Mouse (Mus musculus): ENCODE results near the gene Tnrc6c. TPM values are rescaled to one million over a fixed set of nuclear protein-coding genes. Genes with fewer than 3 reads are reported as not detected.

Tnrc6c gene
- polyA plus RNA-seq, 1 experiment, result 14.9 TPM

- H3K4me3 ChIP-seq (ENCODE audit: insufficient read depth, low read depth, low read length), result no peak overlapping the region
- no peaks in the 10 kb centered on the region for H3K27me3 ChIP-seq (replicated peaks; ENCODE audit: control insufficient read depth, insufficient read depth, low read length)
- peak; percentile 23 for DNase-seq
- no peak overlapping the region for H3K27ac ChIP-seq (ENCODE audit: insufficient read depth, low read depth, low read length)
- no peaks in the 10 kb centered on the region for H3K36me3 ChIP-seq (ENCODE audit: control insufficient read depth, insufficient read depth, low read length)
- peaks cover 6% of the 10 kb centered on the region; the same call in 1 of the 2 replicates for H3K4me1 ChIP-seq (ENCODE audit: control insufficient read depth, insufficient read depth, low read length)
- TF ChIP-seq POLR2A (IDR thresholded peaks at IDR 0.05; ENCODE audit: low read depth, low read length) (no peak), CTCF (conservative IDR thresholded peaks at IDR 0.05; ENCODE audit: insufficient read depth, insufficient read length, low read depth, low read length) (no peak)
- WGBS, result 15% methylated on average over 2 of the region's 2 CpGs
These were observed 22.6 kb downstream of the Tnrc6c start for GRCm38 (mm10) chr11:117676649-117677048.

- DNase-seq, result no peak
- H3K4me1 ChIP-seq (ENCODE audit: control insufficient read depth, insufficient read depth, low read length), result peaks cover 6% of the 10 kb centered on the region; the same call in 1 of the 2 replicates
- no peak for TF ChIP-seq CTCF (conservative IDR thresholded peaks at IDR 0.05; ENCODE audit: insufficient read depth, insufficient read length, low read depth, low read length)
- TF ChIP-seq POLR2A (IDR thresholded peaks at IDR 0.05; ENCODE audit: low read depth, low read length), result no peak
- H3K4me3 ChIP-seq (ENCODE audit: insufficient read depth, low read depth, low read length), result no peak overlapping the region
- 69% methylated on average over 3 of the region's 3 CpGs for WGBS
- H3K27me3 ChIP-seq (replicated peaks; ENCODE audit: control insufficient read depth, insufficient read depth, low read length), result no peaks in the 10 kb centered on the region
- H3K36me3 ChIP-seq (ENCODE audit: control insufficient read depth, insufficient read depth, low read length), result no peaks in the 10 kb centered on the region
- H3K27ac ChIP-seq (ENCODE audit: insufficient read depth, low read depth, low read length), result no peak overlapping the region
These were observed 23.0 kb downstream of the Tnrc6c start for GRCm38 (mm10) chr11:117677111-117677510.

- WGBS, result 90% methylated on average over 3 of the region's 3 CpGs
- H3K36me3 ChIP-seq (ENCODE audit: control insufficient read depth, insufficient read depth, low read length), result no peaks in the 10 kb centered on the region
These were observed 23.5 kb downstream of the Tnrc6c start for GRCm38 (mm10) chr11:117677594-117677993.

DNA sequence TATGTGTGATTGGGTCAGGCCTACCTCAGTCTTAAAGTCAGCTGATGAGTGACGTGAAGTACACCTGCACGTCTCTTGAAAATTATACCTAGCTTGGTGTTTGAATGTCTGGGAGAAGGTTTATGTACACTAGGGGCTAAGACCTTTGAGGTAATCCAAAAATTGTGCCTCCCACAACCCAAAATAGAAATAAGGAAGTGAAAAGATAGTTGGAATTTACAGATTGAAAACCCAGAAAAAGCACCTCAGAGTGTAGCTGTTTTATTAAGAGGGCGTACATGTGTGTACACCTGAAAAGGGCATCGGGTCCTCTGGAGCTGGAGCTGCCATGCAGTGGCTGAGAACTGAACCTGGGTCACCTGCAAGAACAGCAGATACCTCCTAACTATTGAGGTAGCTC is 24.1 kb downstream of the Tnrc6c start:
- WGBS, result 89% methylated on average over 4 of the region's 4 CpGs
- H3K4me1 ChIP-seq (ENCODE audit: control insufficient read depth, insufficient read depth, low read length), result peaks cover 6% of the 10 kb centered on the region; the same call in 1 of the 2 replicates
- no peak overlapping the region for H3K4me3 ChIP-seq (ENCODE audit: insufficient read depth, low read depth, low read length)
- no peak overlapping the region for H3K27ac ChIP-seq (ENCODE audit: insufficient read depth, low read depth, low read length)
- TF ChIP-seq POLR2A (IDR thresholded peaks at IDR 0.05; ENCODE audit: low read depth, low read length) (no peak), CTCF (conservative IDR thresholded peaks at IDR 0.05; ENCODE audit: insufficient read depth, insufficient read length, low read depth, low read length) (no peak)
- no peaks in the 10 kb centered on the region for H3K36me3 ChIP-seq (ENCODE audit: control insufficient read depth, insufficient read depth, low read length)
- no peaks in the 10 kb centered on the region for H3K27me3 ChIP-seq (replicated peaks; ENCODE audit: control insufficient read depth, insufficient read depth, low read length)
- no peak for DNase-seq

More at GRCm38 (mm10) chr11:117677594-117677993, 23.5 kb downstream of the Tnrc6c start:
- Histone ChIP-seq H3K27me3 (replicated peaks; ENCODE audit: control insufficient read depth, insufficient read depth, low read length) (no peaks in the 10 kb centered on the region), H3K4me3 (ENCODE audit: insufficient read depth, low read depth, low read length) (no peak overlapping the region), H3K27ac (ENCODE audit: insufficient read depth, low read depth, low read length) (no peak overlapping the region), H3K4me1 (ENCODE audit: control insufficient read depth, insufficient read depth, low read length) (peaks cover 6% of the 10 kb centered on the region; the same call in 1 of the 2 replicates)
- DNase-seq, result no peak
- no peak for TF ChIP-seq POLR2A (IDR thresholded peaks at IDR 0.05; ENCODE audit: low read depth, low read length)

GRCm38 (mm10) chr11:117678740-117679139 is 24.7 kb downstream of the Tnrc6c start:
- WGBS, result 31% methylated on average over 2 of the region's 2 CpGs
- TF ChIP-seq POLR2A (IDR thresholded peaks at IDR 0.05; ENCODE audit: low read depth, low read length), result no peak
- TF ChIP-seq CTCF (conservative IDR thresholded peaks at IDR 0.05; ENCODE audit: insufficient read depth, insufficient read length, low read depth, low read length), result peak; percentile 45
- Histone ChIP-seq H3K4me3 (ENCODE audit: insufficient read depth, low read depth, low read length) (no peak overlapping the region), H3K27ac (ENCODE audit: insufficient read depth, low read depth, low read length) (no peak overlapping the region), H3K4me1 (ENCODE audit: control insufficient read depth, insufficient read depth, low read length) (peaks cover 6% of the 10 kb centered on the region; the same call in 1 of the 2 replicates), H3K27me3 (replicated peaks; ENCODE audit: control insufficient read depth, insufficient read depth, low read length) (no peaks in the 10 kb centered on the region), H3K36me3 (ENCODE audit: control insufficient read depth, insufficient read depth, low read length) (no peaks in the 10 kb centered on the region)
- peak; percentile 46 for DNase-seq

- no peak overlapping the region for H3K4me3 ChIP-seq (ENCODE audit: insufficient read depth, low read depth, low read length)
- no peaks in the 10 kb centered on the region for H3K27me3 ChIP-seq (replicated peaks; ENCODE audit: control insufficient read depth, insufficient read depth, low read length)
- no peak overlapping the region for H3K27ac ChIP-seq (ENCODE audit: insufficient read depth, low read depth, low read length)
- WGBS, result 49% methylated on average over 5 of the region's 5 CpGs
- no peaks in the 10 kb centered on the region for H3K36me3 ChIP-seq (ENCODE audit: control insufficient read depth, insufficient read depth, low read length)
- DNase-seq, result no peak
- TF ChIP-seq CTCF (conservative IDR thresholded peaks at IDR 0.05; ENCODE audit: insufficient read depth, insufficient read length, low read depth, low read length), result no peak
- TF ChIP-seq POLR2A (IDR thresholded peaks at IDR 0.05; ENCODE audit: low read depth, low read length), result no peak
- peaks cover 26% of the 10 kb centered on the region for H3K4me1 ChIP-seq (ENCODE audit: control insufficient read depth, insufficient read depth, low read length)
These were observed 30.6 kb downstream of the Tnrc6c start for GRCm38 (mm10) chr11:117684640-117685039.

GRCm38 (mm10) chr11:117685461-117685860 is 31.4 kb downstream of the Tnrc6c start:
- Histone ChIP-seq H3K36me3 (ENCODE audit: control insufficient read depth, insufficient read depth, low read length) (no peaks in the 10 kb centered on the region), H3K27me3 (replicated peaks; ENCODE audit: control insufficient read depth, insufficient read depth, low read length) (no peaks in the 10 kb centered on the region), H3K4me1 (ENCODE audit: control insufficient read depth, insufficient read depth, low read length) (peaks cover 26% of the 10 kb centered on the region), H3K27ac (ENCODE audit: insufficient read depth, low read depth, low read length) (0 out of 2 replicates have a peak overlapping the region, but pooled peaks have one; percentile 10), H3K4me3 (ENCODE audit: insufficient read depth, low read depth, low read length) (no peak overlapping the region)
- TF ChIP-seq CTCF (conservative IDR thresholded peaks at IDR 0.05; ENCODE audit: insufficient read depth, insufficient read length, low read depth, low read length) (0 out of 2 replicates have a peak, but pooled peaks have one; percentile 0), POLR2A (IDR thresholded peaks at IDR 0.05; ENCODE audit: low read depth, low read length) (no peak)
- WGBS, result 26% methylated on average over 3 of the region's 3 CpGs
- DNase-seq, result peak; percentile 80

Measured in kidney, adult 2 months (tissue).